Mouse (Mus musculus) right cerebral cortex, postnatal 14 days (tissue): Measurements from ENCODE around the gene Mff.
A peak's percentile ranks its signal among the peaks of the same experiment; 100 is the strongest.

Experiments
- DNase-seq: peaks from one replicate; pipeline ENCODE4 v3.0.0; 2022

The Mff gene

GRCm38 (mm10) chr1:82724339-82725025 lies at the start of gene Mff:
TSS of gene Mff (plus strand) at chr1:82724890.
- DNase-seq: peak; percentile 91

GRCm38 (mm10) chr1:82686328-82686727 lies 38.4 kb upstream of the Mff start:
- DNase-seq: no peak

GRCm38 (mm10) chr1:82686866-82687265 lies 37.8 kb upstream of the Mff start:
- no peak for DNase-seq

GRCm38 (mm10) chr1:82687931-82688330 lies 36.8 kb upstream of the Mff start:
- no peak for DNase-seq

GRCm38 (mm10) chr1:82695915-82696314 lies 28.8 kb upstream of the Mff start:
- no peak for DNase-seq

GRCm38 (mm10) chr1:82717816-82718512 lies 6.7 kb upstream of the Mff start:
- DNase-seq: no peak

GRCm38 (mm10) chr1:82725026-82725874 lies 560 bp downstream of the Mff start:
- DNase-seq: peak; percentile 9

- no peak for DNase-seq
These were observed 1.1 kb downstream of the Mff start for GRCm38 (mm10) chr1:82725875-82726185.

GRCm38 (mm10) chr1:82726482-82726881 lies 1.8 kb downstream of the Mff start:
- DNase-seq: no peak

- DNase-seq: no peak
These were observed 8.7 kb downstream of the Mff start for GRCm38 (mm10) chr1:82733357-82733756.

GRCm38 (mm10) chr1:82738066-82738465 lies 13.4 kb downstream of the Mff start:
- DNase-seq: no peak

- DNase-seq: no peak
These were observed 16.8 kb downstream of the Mff start for GRCm38 (mm10) chr1:82741539-82741938.

GRCm38 (mm10) chr1:82743962-82744361 lies 19.3 kb downstream of the Mff start:
- no peak for DNase-seq

- DNase-seq: no peak
These were observed 21.7 kb downstream of the Mff start for GRCm38 (mm10) chr1:82746408-82746807.

- DNase-seq: no peak
These were observed 23.2 kb downstream of the Mff start for GRCm38 (mm10) chr1:82747714-82748452.

- no peak for DNase-seq
These were observed 34.8 kb downstream of the Mff start for GRCm38 (mm10) chr1:82759520-82759919.

- no peak for DNase-seq
These were observed 36.9 kb downstream of the Mff start for GRCm38 (mm10) chr1:82761454-82762169.

- no peak for DNase-seq
These were observed 37.6 kb downstream of the Mff start for GRCm38 (mm10) chr1:82762274-82762673.

- DNase-seq: no peak
These were observed 41.5 kb downstream of the Mff start for GRCm38 (mm10) chr1:82766227-82766626.

GRCm38 (mm10) chr1:82766641-82767040 lies 42.0 kb downstream of the Mff start:
- no peak for DNase-seq

- no peak for DNase-seq
These were observed 43.6 kb downstream of the Mff start, which contains the start of gene Tm4sf20 for GRCm38 (mm10) chr1:82768269-82768668. TSS of gene Tm4sf20 (minus strand) at chr1:82768461.

GRCm38 (mm10) chr1:82771022-82771586 lies 46.4 kb downstream of the Mff start, which contains the start of gene Gm47791:
TSS of gene Gm47791 (minus strand) at chr1:82771243.
- no peak for DNase-seq
